Mouse (Mus musculus): ENCODE results near the gene Med24. TPM values are rescaled to one million over a fixed set of nuclear protein-coding genes. Genes with fewer than 3 reads are reported as not detected.
"Not testable (repeated sequence)": the region's sequence is repeated elsewhere in the genome, so short reads cannot be mapped to it uniquely, and the experiment has no call there.

The Med24 gene
- total RNA-seq, 2 experiments from 2014 or later, result 45.2 to 52.7 TPM

DNA sequence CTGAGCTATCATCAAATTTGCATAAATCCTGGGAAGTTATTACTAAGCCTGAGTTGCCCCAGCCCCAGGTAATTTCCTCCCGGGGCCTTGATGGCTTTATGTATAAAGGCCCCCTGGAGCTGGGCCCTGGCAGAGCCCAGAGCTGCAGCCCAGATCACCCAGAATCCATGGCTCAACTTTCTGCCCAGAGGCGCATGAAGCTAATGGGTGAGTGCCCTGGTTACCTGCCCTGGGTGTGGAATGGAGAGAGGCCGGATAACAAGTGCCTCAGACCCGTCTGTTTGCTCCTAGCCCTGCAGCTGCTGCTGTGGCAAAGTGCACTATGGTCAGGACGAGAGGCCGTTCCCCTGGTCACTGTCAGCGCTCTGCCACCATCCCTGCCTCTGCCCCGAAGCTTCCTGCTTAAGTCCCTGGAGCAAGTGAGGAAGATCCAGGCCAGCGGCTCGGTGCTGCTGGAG, 28.0 kb downstream of the Med24 start, which contains the start of gene Csf3:
TSS of gene Csf3 (plus strand) at position 51 of the 458 bp plus-strand sequence.
- no peak for DNase-seq
- intact Hi-C loops (cut with DNase I), result loop anchor here (2.0 kb wide), 1 partner anchor 208 kb away; no protein-coding TSS in a partner anchor

DNA sequence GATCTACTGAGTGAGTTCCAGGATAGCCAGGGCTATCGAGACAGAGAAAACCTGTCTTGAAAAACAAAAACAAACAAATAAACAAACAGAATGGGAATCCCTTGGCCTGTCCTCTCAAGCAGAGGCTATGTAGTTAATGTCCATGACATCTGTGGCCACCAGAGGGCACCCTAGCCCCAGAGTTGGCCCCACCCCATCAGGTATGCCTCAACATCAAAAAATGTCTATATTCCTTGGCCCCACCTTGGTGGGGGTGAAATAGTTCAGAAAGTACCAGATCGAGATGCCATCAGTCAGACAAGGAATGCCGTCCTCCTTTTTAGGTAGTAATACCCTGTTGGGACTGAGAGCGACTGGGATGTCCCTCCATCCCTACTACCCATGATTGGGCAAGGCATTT, 29.3 kb downstream of the Med24 start:
- intact Hi-C loops (cut with DNase I), result loop anchor here (1.0 to 2.0 kb wide), 3 partner anchors 10 to 209 kb away; no protein-coding TSS in a partner anchor
- peak; percentile 83 to 89 for DNase-seq

- no peak for DNase-seq
- intact Hi-C loops (cut with DNase I), result loop anchor here (1.0 kb wide), 1 partner anchor 131 kb away; no protein-coding TSS in a partner anchor
These were observed 30.2 kb downstream of the Med24 start for GRCm38 (mm10) chr11:98698849-98699640.

GRCm38 (mm10) chr11:98697225-98697624, 32.0 kb downstream of the Med24 start:
- DNase-seq, result no peak
- intact Hi-C loops (cut with DNase I), result no loop called here

GRCm38 (mm10) chr11:98696454-98697216, 32.6 kb downstream of the Med24 start:
- intact Hi-C loops (cut with DNase I), result no loop called here
- no peak for DNase-seq

DNA sequence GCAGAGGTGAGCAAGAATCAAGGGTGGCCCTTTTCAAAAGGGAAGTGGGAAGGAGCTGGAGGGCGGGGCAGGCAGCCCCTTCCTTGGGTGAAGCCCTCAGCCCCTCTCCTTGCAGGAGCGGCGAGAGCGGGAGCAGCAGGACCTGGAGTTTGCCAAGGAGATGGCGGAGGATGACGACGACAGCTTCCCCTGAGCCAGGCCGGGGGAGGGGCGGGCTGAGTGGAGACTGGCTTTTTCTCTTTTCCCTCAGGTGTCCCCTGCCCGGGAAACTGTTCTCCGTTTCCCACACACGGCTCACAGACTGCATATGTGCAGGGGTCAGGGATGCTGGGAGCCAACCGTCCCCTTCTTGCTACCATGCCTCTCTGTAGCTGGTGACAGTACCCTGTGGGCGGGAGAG, 33.8 kb downstream of the Med24 start:
- DNase-seq, result no peak
- intact Hi-C loops (cut with DNase I), result no loop called here

DNA sequence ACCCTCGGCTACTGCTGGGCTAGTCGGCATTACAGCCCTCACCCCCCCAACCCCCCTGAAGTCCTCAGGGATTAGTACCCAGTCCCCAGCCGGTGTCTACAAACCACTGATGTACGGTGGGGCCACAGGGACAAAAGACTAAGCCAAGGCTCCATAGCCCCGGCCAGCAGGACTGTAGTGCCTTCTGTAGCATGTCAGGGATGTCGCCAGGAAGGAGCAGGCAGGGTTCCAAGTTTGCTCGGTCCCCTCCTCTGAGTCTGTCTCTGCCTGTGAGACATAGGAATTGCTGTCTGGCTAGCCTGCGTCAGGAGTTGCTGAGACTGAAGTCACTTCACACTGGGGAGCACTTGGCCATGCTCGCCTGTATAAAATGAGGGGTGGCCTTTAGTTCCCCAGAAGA, 34.9 kb downstream of the Med24 start:
- DNase-seq, result no peak
- intact Hi-C loops (cut with DNase I), result no loop called here

GRCm38 (mm10) chr11:98693746-98694145, 35.5 kb downstream of the Med24 start:
- DNase-seq, result no peak
- intact Hi-C loops (cut with DNase I), result no loop called here

DNA sequence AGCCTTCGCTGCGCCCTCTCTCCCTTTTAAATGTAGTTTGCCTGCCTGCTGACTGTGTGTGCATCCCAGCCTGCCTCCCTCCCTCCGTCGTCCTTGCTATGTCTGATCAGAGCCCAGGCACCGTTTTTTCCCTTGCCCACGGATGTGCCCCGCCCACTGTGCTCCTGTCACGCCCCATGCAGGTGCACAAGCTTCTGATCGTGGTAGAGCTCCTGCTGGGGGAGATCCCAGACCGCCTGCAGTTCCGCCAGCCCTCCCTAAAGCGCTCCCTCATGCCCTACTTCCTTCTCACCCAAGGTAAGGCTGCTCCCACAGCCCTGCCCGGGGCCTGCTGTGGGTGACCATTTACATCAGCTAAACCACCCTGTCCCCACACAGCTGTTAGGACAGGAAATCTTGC, 36.0 kb downstream of the Med24 start:
- intact Hi-C loops (cut with DNase I), result no loop called here
- no peak for DNase-seq

GRCm38 (mm10) chr11:98688009-98688408, 41.2 kb downstream of the Med24 start:
- intact Hi-C loops (cut with DNase I), result no loop called here
- DNase-seq, result no peak

DNA sequence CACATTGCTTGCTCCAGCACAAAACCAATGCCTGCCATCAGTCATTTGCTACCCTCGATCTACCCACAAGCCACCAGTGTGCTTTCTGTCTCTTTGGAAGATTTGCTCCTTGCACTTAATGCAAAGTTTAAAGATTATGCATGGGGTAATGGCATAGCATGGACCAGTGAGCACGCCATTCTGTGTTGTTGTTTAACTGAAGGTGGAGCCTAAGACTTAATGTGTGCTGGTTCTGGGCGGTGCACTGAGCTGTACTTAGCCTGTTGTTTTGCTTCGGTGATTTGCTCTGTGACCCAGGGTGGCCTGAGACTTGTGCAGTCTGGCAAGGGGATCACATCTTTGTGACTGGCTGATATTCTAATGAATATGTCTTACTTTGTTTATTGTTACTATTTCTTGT, 42.3 kb downstream of the Med24 start:
- intact Hi-C loops (cut with DNase I), result no loop called here

DNA sequence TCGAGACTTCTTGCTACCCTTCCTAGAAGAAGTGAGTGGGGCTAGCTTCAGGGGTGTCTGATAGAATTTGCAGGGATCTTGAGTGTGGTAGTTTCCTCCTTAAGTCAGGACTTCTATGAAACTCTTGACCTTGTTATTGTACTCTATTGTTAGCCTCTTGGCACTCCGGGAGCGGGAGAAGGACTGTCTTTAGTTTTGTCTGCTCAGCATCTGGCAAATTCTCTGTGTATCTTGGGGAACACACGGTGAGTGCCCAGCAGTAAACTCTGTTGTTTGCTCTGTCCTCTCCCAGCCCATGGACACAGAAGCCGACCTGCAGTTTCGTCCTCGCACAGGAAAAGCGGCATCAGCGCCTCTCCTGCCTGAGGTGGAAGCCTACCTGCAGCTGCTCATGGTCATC, 43.6 kb downstream of the Med24 start:
- intact Hi-C loops (cut with DNase I), result no loop called here

More for the DNA sequence above, 42.3 kb downstream of the Med24 start:
- DNase-seq, result no peak

DNA sequence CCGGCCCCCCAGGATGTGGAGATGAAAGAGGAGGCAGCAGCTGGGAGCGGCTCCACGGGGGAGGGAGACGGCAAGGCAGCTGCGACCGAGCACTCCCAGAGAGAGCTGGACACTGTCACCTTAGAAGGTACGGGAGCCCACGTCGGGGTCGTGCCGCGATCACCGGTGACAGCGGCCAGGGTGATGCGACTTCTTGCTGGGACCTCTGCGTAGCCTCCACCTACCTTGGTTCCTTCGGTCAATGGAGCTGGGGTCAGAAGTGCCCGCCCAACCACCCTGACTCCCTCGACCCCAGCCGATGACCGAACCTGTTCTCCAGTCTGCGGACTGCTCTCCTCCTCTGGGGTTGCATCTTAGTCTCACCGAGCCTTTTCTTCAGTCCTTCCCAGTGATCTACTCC, 46.4 kb downstream of the Med24 start:
- DNase-seq, result no peak
- intact Hi-C loops (cut with DNase I), result no loop called here

More for the DNA sequence above, 43.6 kb downstream of the Med24 start:
- DNase-seq, result no peak

- intact Hi-C loops (cut with DNase I), result no loop called here
These were observed 47.2 kb downstream of the Med24 start, which contains the start of gene Psmd3 for GRCm38 (mm10) chr11:98681786-98682745. TSS of gene Psmd3 (plus strand) at chr11:98682554.

DNA sequence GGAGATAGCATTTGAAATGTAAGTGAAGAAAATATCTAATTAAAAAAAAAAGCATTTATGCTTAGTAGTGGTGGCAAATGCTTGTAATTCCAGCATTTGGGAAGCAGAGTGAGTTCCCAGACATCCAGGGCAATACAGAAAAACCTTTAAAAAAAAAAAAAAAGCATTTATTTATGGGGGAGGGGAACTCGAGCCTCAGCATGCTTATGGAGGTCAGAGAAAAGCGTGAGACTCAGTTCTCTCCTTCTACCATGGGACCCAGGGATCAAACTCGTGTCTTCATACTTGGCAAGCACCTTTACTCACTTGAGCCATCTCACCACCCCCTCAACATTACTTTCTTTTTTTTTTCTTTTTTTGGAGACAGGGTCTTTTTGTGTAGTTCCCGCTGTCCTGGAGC, 48.0 kb downstream of the Med24 start:
- no peak for DNase-seq
- intact Hi-C loops (cut with DNase I), result no loop called here

More at GRCm38 (mm10) chr11:98681786-98682745, 47.2 kb downstream of the Med24 start, which contains the start of gene Psmd3:
- DNase-seq, result peak; percentile 99

- DNase-seq; intact Hi-C loops (cut with DNase I): not testable (repeated sequence)
These were observed 48.6 kb downstream of the Med24 start for GRCm38 (mm10) chr11:98680595-98680994.

- no peak for DNase-seq
- intact Hi-C loops (cut with DNase I), result no loop called here
These were observed 49.2 kb downstream of the Med24 start for GRCm38 (mm10) chr11:98680023-98680422.

- intact Hi-C loops (cut with DNase I), result no loop called here
- no peak for DNase-seq
These were observed 53.3 kb downstream of the Med24 start for GRCm38 (mm10) chr11:98675829-98676363.

- intact Hi-C loops (cut with DNase I), result not testable (repeated sequence)
- peak; percentile 47 to 59 for DNase-seq
These were observed 56.1 kb downstream of the Med24 start for GRCm38 (mm10) chr11:98673136-98673535.

DNA sequence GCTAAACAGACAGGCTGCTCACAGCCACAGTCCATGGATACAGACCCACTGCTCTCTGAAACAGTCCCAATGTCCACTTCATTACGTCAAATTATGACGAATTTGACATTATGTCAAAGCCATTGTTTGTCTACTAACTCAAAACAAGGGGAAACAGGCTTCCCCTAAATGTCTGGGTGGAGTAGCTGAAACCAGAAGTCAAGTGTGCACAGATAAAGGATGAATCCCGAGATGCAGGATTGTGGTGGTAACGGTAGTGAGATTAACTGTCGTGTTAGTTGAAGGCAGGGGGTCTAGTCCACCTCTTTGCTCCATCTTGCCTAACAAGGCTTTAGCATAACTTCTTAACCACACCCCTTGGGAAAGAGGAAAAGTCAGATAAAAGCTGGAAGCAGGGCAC, 56.8 kb downstream of the Med24 start:
- intact Hi-C loops (cut with DNase I), result no loop called here
- DNase-seq, result no peak

Data from heart, postnatal 36 days (tissue).